Mouse (Mus musculus): Measurements from ENCODE around the gene Gucd1.
"Not testable (repeated sequence)": the region's sequence is repeated elsewhere in the genome, so short reads cannot be mapped to it uniquely, and the experiment has no call there.

Gene Gucd1

GRCm38 (mm10) chr10:75394796-75395195, 123.0 kb downstream of the Gucd1 start:
- DNase-seq (ENCODE audit: low spot score in 2 of 2): no peak

DNA sequence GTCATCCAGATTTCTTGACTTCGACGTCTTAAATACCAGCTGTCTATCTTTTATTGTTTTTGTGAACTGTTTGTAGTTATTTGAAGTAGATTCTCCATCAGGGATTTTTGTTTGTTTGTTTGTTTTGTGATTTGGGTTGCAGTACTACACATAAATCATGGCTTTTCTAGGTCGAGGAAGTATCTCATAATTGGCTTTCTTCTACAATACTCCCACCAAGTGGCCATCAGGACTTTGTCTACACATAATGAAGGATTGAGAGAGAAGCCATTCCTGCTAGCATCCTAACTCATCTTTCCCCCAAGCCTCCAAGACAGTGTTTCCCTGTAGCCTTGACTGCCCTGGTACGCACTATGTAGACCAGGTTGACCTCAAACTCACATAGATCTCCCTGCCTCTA, 126.9 kb downstream of the Gucd1 start:
- DNase-seq (ENCODE audit: low spot score in 2 of 2): no peak

- DNase-seq (ENCODE audit: low spot score in 2 of 2): no peak
Measured at GRCm38 (mm10) chr10:75390156-75390555, 127.6 kb downstream of the Gucd1 start.

- no peak for DNase-seq (ENCODE audit: low spot score in 2 of 2)
Measured at GRCm38 (mm10) chr10:75378688-75379087, 139.1 kb downstream of the Gucd1 start.

- peak; percentile 36 to 53 for DNase-seq (ENCODE audit: low spot score in 2 of 2)
Measured at GRCm38 (mm10) chr10:75373655-75374351, 144.0 kb downstream of the Gucd1 start.

GRCm38 (mm10) chr10:75365231-75365633, 152.5 kb downstream of the Gucd1 start:
- no peak for DNase-seq (ENCODE audit: low spot score in 2 of 2)

- DNase-seq (ENCODE audit: low spot score in 2 of 2): no peak
Measured at GRCm38 (mm10) chr10:75364796-75365195, 153.0 kb downstream of the Gucd1 start.

- DNase-seq (ENCODE audit: low spot score in 2 of 2): peak; percentile 36 to 43
Measured at GRCm38 (mm10) chr10:75364214-75364690, 153.5 kb downstream of the Gucd1 start.

DNA sequence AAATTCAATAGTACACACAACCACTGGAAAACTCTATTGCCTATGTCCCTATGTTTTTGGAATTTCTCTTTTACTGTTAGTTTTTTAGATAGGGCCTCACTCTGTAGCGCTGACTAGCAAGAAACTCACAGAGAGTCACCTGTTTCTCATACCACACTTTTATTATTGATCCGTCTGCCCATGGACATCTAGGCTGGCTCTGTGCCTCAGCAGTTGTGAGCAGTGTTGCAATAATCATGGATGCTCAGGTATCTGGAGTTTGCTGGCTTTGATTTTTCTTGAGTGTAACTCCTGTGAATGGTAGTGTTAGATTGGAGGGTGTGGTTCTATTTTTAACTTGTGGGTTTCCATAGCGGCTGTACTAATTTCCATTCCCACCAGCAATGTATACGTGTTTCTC, 162.4 kb downstream of the Gucd1 start:
- DNase-seq (ENCODE audit: low spot score in 2 of 2): no peak

DNA sequence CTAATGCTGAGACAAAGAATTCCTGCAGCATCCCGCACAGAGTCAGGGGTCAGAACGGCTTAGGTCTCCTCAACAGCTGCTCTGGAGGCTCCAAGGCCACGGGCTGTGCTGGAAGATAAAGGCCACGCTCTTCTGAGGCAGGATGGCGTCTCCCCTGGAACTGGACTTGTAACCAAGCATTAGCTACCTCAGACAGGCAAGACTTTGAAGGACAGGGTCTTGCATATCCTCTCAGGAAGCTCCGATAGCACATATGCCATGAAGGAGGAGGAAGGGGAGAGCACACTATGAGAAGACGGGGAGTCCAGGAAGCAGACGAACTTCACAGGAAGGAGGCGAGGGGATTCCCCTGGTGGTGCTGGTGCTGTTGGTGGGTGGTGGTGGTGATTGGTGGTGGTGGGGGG, 163.9 kb downstream of the Gucd1 start:
- DNase-seq (ENCODE audit: low spot score in 2 of 2): not testable (repeated sequence)

GRCm38 (mm10) chr10:75352541-75352940, 165.2 kb downstream of the Gucd1 start:
- no peak for DNase-seq (ENCODE audit: low spot score in 2 of 2)

GRCm38 (mm10) chr10:75350564-75350963, 167.2 kb downstream of the Gucd1 start:
- DNase-seq (ENCODE audit: low spot score in 2 of 2): no peak

DNA sequence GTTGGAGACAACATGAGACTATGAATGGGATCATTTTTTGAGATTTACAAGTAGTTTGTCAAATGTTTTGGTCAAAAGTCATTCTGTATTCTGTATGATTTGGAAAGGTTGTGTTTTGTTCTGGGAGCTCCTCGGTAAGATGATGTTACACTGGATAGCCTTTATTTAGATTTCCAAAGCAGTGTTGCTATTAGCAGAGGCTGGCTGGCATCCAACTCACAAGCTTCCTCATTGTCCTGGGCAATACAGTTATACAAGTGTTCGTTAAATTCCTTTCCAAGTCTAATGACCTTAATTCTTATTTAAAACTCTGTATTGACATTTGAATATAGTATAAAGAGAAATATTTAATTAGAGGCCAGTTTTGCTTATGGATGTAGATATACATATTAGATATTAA, 172.5 kb downstream of the Gucd1 start:
- DNase-seq (ENCODE audit: low spot score in 2 of 2): no peak

GRCm38 (mm10) chr10:75344563-75344962, 173.2 kb downstream of the Gucd1 start:
- not testable (repeated sequence) for DNase-seq (ENCODE audit: low spot score in 2 of 2)

- no peak for DNase-seq (ENCODE audit: low spot score in 2 of 2)
Measured at GRCm38 (mm10) chr10:75341936-75342335, 175.8 kb downstream of the Gucd1 start.

DNA sequence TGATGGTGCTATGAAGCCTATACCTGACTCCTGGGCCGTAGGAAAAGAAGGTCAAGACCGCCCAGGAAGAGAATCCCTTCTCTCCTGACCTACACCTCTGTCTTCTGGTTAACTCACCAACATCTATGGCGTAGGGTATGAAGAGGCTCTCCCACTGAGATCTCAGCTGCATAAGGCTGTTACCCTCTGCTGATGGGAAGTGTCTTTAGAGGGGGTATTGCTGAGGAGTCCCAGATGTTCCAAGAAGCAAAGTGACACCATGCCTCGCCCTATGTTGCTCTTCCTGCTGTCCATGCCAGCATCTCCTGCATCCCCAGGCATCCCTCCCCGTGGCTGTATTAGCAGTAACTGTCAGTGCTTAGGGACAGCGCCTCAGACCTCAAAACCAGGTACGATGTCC, 178.4 kb downstream of the Gucd1 start:
- peak in 1 of 2 experiments; percentile 8 for DNase-seq (ENCODE audit: low spot score in 2 of 2)

- peak in 1 of 2 experiments; percentile 13 for DNase-seq (ENCODE audit: low spot score in 2 of 2)
Measured at GRCm38 (mm10) chr10:75338852-75339251, 178.9 kb downstream of the Gucd1 start.

DNA sequence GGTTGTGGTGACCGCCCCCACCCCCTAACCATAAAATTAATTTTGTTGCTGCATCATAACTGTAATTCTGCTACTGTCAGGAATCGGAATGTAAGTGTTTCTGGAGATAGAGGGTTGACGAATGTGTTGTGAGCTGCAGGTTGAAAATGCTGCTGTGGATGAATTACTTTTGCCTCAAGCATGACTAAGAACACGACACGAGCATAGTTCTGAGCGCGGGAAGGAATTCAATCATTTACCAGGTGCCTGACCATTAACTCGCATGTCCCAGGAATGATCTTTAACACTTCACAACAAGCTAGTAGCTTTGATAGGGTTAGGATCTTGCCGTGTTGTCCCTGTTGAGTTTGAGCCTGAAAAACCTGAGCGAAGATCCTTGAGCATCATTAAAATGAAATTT, 180.5 kb downstream of the Gucd1 start:
- peak in 1 of 2 experiments; percentile 3 for DNase-seq (ENCODE audit: low spot score in 2 of 2)

DNA sequence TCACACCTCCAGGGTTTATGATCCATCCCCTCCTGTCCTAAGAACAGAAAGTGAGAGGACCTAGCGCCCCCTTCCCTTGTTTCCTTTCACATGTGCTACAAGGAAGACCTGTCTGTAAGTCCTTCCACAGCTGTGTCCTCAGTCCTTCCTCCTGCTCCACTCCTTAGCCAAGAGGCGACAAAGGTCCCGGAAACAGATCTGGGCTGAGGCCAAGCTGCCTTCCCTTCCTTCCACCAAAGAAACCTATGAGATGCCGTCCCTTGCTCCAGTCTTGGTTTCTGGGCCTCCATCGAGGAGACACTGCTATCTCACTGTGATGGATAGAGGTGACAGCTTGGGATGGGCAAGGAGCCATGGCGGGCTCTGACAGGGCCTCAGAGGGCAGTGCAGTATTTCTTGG, 182.7 kb downstream of the Gucd1 start:
- DNase-seq (ENCODE audit: low spot score in 2 of 2): no peak

DNA sequence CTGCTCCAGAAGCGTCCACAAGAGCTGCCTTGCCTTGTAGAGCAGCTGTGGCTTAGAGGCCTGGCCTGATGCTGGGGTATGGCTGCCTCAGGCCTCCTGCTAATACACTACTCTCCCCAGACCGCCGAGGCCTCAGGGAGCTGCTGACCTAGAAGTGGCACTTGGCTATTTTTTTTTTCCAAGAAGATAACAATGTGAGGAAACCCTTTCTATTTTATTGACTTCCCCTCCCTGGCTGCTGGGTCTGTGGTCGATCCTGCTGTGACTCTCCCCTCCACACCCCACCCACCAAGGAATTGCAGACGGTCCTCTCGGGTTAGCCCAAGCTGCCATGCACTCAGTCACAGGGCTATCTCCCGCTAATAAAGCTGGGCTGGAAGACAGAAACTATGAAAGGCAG, 183.6 kb downstream of the Gucd1 start:
- no peak for DNase-seq (ENCODE audit: low spot score in 2 of 2)

DNA sequence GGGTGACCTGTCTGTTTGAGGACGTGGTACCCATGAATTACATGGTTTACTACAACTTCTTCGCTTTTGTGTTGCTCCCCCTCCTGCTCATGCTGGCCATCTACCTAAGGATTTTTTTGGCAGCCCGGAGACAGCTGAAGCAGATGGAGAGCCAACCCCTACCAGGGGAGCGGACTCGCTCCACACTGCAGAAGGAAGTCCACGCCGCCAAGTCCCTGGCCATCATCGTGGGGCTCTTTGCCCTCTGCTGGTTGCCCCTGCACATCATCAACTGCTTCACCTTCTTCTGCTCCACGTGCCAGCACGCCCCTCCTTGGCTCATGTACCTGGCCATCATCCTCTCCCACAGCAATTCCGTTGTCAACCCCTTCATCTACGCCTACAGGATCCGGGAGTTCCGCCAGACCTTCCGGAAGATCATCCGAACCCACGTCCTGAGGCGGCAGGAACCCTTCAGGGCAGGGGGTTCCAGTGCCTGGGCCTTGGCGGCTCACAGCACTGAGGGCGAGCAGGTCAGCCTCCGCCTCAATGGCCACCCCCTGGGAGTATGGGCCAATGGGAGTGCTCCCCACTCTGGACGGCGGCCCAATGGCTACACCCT, 184.5 kb downstream of the Gucd1 start:
- DNase-seq (ENCODE audit: low spot score in 2 of 2): no peak

DNA sequence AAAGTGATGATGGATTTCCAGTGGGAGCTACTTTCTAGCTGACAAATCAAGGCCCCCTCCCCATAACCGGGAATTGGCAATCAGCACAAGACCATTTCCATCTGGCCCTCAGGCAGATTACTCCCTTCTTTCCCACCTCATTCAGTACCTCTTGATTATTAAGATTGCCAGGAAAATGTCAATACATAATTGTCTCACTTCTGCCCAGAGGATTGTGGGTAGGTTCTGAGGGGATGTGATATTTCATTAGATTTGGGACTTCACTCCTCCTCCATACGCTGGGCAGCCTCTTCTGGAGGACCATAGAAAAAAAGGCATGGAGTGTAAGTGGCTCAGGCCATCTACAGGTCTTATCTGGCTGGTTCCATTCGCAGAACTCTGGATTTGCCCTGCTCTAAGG, 185.5 kb downstream of the Gucd1 start:
- DNase-seq (ENCODE audit: low spot score in 2 of 2): no peak

GRCm38 (mm10) chr10:75328201-75328704, 189.5 kb downstream of the Gucd1 start:
- DNase-seq (ENCODE audit: low spot score in 2 of 2): no peak

Data from right cerebral cortex, postnatal 10 days (tissue).